Mouse (Mus musculus) bone marrow, adult 2 months (tissue): Measurements from ENCODE around the gene Gm19935.

Source experiments
- CTCF ChIP-seq: fragments of 200-500 bp; IDR thresholded peaks from 2 replicates; pipeline ENCODE4 v1.5.1; 2011; ENCODE audit warnings: low read length, control low read depth; ENCODE audit not compliant: control insufficient read depth, insufficient read depth
- POLR2A ChIP-seq: fragments of 200-500 bp; IDR thresholded peaks from 2 replicates; pipeline ENCODE4 v1.6.1; 2011; ENCODE audit warnings: low read depth, mild to moderate bottlenecking, control low read depth, low read length, borderline replicate concordance; ENCODE audit not compliant: control insufficient read depth

DNA sequence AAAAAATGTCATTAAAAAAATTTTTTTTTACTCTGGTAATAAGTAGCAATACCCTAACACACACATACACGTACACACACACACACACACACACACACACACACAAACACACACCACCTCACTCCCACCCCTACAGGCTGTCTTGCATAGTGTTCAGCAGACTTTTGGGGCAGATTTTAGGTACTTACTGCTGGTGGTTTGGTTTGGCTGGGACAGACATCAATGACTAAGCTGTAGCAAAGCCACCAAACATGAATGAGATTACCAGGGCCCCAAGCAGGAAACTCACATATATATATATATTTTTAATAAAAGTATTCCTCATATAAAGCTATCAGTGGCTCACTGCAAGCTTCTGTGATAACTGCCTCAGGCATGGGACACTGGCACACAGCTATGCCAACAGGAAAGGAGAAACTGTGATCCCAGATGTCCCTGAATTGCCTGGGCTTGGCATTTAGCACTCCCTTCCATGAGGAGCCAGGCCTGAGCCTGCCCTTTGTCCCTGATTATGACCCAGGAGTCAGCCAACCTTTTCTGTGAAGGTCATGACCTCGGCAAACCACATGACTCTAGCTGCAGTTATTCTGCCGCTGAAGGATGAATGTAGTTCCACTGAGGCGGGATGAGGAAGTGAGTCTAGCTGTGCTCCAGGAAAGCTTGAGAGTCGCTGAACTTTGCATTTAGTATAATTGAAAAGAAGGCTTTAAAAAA is 15.5 kb upstream of the Gm19935 start:
- TF ChIP-seq CTCF: no peak
- no peak for TF ChIP-seq POLR2A
